Mouse (Mus musculus): ENCODE results near the gene Oit1. TPM values are rescaled to one million over a fixed set of nuclear protein-coding genes. Genes with fewer than 3 reads are reported as not detected.

Gene Oit1
- total RNA-seq (2021), result not detected

DNA sequence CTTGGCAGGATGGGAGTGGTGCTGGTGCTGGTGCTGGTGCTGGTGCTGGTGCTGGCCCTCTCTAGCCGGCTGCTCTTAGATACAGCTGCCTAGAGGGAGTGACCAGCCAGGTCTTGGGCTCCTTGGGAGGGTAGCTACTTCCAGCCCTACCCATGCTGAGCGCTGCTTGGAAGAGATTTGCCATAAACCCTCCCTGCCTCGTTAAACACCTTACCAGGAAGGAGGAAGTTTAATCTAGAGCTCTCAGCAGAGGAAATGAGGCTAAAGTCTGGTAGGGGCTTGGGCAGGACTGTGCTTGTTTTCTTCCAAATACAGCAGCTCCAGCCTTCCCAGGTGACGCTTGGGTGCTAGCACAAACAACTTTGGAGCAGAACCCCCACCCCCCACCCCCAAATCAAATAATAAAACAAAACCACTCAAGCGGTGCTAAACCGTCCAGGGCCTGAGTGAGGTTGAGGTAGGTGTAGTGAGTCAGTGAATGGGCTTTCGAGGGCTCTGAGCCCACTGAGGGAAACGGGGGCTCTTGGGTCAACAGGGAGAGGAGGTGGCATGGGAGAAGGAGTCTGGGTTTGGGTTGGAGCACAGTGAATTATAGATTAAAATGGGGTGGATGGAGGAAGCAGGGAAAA, at the start of gene Oit1:
TSS of gene Oit1 (minus strand) at position 70 of the 629 bp plus-strand sequence.
- intact Hi-C loops (cut with DNase I), result no loop called here
- DNase-seq (ENCODE audit: low spot score in 2 of 2), result no peak

DNA sequence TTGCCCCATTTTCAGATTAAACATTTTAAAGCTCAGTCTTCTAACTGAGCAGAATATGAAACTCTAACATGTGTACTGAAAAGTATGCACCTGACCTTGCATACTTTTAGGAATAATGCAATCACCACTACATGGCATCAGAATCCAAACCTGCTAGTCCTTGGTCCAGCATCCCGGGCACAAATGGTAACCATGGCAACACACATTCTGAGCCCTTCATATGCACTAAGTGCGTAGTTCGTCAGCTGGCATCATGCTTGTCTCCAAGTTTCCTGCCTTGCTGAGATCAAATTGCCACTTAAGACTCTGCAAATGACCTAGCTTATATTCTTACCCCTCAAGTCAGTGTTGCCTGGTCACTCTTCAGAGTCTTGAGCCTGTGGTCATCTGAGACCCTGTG, 44.3 kb upstream of the Oit1 start:
- intact Hi-C loops (cut with DNase I), result no loop called here
- DNase-seq (ENCODE audit: low spot score in 2 of 2), result no peak

DNA sequence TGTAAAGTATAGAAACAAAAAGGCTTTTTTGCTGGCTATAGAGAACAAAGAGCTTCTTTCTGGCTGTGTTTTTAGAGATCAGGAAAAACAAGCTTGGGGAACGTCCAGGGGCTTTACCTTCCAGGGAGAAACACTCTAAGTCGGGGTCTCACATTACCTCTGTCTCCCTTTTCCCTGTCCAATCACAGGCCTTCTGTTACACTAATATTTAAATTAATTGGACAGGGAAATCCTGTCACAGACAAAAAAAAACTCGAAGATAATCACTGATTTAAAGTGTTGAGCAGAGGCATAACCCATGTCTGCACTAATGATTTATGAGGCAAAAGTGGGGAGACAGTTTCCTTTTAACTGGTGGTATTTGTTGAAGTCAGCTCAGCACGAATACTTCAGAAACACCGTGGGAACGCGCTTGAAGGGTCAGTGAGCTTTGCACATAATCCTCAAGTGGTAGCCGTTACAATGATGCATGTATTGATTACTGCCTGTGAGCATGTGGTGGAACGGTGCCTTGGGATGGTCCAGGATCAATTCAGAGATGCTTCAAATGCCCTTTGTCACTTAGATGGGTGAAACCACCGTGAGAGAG, 42.7 kb upstream of the Oit1 start:
- no peak for DNase-seq (ENCODE audit: low spot score in 2 of 2)
- intact Hi-C loops (cut with DNase I), result no loop called here

DNA sequence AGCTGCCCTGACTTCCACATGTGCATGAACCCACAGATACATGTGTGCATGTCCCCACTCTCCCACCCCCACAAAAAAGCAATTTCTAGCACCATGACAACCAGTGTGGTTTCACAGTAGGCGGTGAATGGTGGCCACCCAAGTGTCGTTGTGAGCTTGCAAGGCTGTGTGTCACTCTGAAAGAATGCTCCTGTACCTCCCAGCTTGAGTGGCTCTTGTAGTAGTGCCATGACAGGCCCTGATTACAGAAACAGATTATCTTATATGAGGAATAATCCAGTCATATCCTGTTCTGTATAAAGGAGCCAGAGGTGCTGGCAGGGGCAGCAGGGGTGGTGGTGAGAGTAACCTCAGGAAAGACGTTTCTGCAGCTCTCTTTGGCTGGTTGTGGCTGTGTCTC, 40.1 kb upstream of the Oit1 start:
- intact Hi-C loops (cut with DNase I), result no loop called here
- no peak for DNase-seq (ENCODE audit: low spot score in 2 of 2)

DNA sequence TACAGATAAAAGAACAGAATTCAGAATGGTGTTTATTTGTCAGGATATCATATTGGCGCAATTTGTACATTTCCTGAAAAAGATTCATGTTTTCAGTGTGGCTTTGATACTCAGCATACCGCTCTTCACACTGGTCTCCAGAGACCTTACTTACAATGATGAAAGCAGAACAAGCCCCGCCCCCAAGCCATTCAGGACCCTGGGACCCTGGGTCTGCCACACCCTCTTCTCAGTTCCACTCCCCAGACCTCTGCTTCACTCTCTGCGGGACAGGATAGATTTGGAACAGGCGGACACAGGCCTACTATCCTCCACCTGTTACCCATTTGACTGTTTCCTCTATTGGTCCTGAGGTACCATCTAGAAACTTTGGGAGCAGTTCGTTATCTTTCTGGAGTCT, 27.4 kb upstream of the Oit1 start:
- no peak for DNase-seq (ENCODE audit: low spot score in 2 of 2)
- intact Hi-C loops (cut with DNase I), result no loop called here

DNA sequence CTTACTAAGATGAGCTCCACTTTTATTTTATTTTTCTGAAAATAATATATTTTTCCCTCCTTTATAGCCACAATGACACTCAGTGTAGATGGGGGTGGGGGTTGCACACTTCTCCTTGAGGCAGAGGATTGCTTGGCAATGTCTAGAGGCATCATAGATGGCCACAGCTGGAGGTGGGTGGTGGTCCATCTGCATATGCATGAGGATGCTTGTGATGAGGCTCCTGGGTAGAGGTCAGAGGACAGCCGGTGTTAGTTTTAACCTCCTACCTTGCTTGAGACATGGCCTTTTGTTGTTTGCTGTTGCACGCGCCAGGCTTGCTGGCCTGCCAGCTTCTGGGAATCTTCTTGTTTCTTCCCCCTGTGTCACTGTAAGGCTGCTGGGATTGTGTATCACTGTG, 24.8 kb upstream of the Oit1 start:
- no peak for DNase-seq (ENCODE audit: low spot score in 2 of 2)
- intact Hi-C loops (cut with DNase I), result no loop called here

DNA sequence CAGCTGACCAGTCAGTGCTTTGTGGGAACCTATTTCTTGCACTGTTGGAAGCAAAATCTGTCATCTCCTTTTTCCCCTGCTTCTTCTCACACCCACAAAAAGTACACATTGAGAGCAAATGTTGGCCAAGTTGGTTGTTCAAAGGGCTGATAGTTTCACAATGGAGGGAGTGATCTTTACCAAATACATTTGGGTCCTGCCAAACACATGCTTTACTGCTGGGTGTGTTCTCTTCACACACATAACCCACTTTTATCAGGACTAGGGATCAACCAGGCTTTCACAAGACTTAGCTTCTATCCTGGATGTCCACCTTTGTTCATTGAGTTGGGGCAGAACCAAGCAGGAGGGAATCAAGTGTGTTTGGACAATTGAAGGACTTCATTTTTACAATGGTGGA, 20.0 kb upstream of the Oit1 start:
- intact Hi-C loops (cut with DNase I), result no loop called here
- no peak for DNase-seq (ENCODE audit: low spot score in 2 of 2)

DNA sequence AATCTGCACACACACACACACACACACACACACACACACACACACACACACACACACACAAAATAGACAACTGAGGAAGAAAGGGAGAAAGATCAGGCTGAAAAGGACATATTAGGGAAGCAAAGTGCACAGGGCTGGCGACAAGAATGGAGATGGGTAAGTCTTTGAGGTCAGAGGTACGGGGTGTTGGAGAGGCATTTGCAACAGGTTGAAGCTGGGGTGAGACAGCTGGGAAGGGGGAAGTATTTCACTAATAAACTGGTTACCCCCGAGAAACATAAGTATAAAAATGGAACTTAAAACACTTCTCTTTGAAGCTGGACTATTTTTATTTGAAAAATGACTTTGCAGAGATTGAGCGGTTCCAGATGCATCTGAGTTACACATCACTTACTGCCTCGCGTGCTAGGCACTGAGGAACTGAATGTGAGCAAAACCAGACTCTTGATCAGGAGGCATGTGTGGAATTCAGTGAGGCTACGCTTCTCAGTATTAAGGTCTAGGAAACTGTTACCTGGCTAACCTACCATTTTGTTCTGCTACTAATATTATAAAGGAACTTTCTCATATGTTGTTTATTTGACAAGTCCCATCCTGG, 17.2 kb upstream of the Oit1 start:
- DNase-seq (ENCODE audit: low spot score in 2 of 2), result no peak
- intact Hi-C loops (cut with DNase I), result no loop called here

DNA sequence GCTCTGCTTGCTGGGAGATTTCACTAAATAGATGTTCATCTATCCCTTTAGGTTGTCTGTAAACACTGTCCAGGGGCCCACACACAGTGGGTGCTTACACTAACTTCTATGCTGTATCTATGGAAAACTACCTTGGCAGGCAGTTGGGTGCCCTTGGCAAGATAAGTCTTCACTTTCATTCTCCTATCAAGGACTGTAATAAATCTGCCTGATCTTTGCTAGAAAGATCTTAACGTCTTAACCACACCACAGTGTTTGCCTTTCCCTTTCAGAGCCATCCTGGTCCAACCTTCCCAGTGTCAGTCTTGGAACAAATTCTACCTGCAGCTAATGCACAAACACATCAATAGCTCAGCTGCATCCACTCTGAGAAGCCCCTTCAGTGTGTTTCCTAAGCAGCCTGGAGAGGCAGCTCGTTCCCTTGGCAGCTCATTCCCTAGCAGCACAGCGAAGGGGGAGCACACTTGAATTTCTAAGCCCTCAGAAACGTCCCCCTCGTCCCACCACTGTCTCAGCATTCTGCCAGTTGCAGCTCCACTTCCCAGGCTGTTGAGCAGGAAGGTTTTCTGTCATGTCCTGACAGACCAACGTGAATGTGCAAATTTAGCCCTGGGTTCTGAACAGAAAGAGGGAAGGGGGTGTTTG, 13.7 kb upstream of the Oit1 start:
- intact Hi-C loops (cut with DNase I), result no loop called here
- DNase-seq (ENCODE audit: low spot score in 2 of 2), result peak in 1 of 2 experiments; percentile 17

DNA sequence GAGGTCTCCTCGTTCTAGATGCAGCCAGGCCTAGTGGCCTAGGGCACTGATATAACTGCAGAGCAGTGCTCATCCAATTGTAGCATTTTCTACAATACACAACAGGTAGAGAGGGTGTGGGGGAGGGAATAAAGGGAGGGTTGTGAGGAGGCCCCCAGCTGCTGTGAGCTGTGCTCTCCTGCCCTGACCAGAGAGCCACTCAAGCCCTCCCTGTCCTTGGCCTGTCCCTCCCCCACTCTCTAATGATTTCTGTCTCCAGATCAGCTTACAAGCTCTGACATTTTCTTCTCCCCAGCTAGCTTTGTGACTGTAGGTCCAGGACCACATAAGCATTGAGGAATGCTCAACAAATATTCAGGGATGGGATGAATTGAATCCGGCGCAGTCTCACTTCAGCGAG, 9.2 kb downstream of the Oit1 start:
- intact Hi-C loops (cut with DNase I), result no loop called here
- no peak for DNase-seq (ENCODE audit: low spot score in 2 of 2)

DNA sequence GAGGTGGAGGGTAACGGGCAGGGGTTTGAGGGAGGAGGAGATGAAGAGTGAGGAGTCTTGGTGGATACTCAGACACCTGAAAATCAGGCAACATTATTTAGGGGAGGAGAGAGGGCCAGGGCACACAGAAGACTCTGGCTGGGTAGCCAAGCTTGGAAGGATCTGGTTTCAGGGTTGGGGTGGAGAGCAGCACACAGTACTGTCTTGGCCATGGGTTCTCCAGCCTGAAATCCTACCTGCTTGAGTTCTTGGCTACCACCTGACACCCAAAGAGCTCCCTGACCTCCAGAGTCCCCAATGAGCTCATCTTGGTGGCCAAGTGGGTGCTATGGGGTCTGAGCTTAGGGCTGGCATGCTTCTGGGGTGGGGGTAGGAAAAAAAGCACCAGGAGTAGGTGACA, 9.7 kb downstream of the Oit1 start:
- no peak for DNase-seq (ENCODE audit: low spot score in 2 of 2)
- intact Hi-C loops (cut with DNase I), result no loop called here

DNA sequence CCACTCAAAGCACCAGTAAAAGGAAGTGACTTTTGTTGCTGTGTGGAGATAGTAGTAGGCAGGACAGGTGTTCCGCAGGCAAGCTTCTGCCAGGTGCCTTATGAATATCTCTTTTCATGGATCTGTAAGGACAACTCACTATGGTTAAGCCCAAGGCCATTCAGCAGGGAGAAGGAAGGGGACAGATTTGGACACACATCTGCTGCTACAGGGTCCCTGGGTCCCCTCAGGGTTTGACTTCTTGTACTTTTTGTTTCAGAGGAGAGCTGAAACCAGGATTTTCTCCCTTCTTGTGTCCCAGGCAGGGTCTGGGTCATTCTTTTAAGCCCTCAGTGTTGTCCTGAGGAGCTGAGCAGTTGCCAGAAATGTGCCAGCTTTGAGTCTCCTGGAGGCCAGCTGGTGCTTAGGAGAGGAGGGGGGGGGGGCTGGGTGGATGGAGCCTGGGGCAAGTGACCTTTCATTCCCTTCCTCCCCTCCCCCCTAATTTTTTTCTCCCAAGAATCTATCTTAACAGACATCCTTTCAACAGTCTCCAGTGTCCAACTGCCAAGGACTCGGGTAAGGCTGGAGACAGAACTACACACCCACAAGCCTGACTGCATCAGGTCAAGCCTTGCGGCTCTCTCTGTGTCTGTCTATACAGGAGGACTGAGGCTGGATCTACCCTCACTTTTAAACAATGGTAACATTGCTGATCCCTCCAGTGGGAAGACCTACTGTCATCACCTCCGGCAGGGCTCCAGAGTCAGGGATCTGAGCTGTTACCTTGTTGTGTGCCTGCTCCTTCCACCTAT, 10.6 kb downstream of the Oit1 start:
- DNase-seq (ENCODE audit: low spot score in 2 of 2), result no peak
- intact Hi-C loops (cut with DNase I), result no loop called here

DNA sequence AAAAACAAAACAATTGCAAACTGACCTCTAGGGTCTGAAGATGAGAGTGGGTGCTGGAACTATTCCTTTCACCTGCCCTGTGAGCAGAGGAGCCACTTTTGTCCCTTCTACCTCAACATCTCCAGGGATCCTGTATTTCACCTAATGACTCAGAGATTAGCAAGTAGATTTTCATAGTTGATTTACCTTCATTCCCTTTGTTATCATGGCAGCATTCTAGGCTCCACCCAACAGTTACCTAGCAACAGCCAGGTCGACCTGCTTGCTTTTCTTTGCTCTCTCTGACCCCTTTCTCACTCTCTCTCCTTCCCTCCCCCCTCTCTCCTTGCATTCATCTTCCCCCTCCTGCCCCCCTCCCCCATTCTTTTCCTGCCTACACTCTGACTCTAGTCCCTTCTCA, 11.4 kb downstream of the Oit1 start:
- DNase-seq (ENCODE audit: low spot score in 2 of 2), result no peak
- intact Hi-C loops (cut with DNase I), result no loop called here

DNA sequence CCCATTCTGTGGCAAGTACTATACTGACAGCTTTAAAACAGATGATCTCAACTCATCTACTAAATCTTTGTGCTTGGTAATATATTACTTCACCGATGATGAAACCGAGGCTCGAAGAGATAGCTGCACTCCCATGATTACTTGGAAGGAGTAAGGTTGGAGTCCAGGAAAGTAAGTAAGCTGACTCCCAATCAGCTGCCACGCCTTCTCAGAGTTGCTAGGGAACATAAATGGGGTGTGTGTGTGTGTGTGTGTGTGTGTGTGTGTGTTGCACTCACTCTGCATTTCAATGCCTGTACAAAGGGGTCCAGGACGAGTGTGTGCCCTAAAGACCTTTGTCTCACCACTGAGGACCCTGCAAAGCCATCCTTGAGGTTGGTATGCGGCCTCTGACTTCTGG, 12.7 kb downstream of the Oit1 start:
- DNase-seq (ENCODE audit: low spot score in 2 of 2), result no peak
- intact Hi-C loops (cut with DNase I), result no loop called here

DNA sequence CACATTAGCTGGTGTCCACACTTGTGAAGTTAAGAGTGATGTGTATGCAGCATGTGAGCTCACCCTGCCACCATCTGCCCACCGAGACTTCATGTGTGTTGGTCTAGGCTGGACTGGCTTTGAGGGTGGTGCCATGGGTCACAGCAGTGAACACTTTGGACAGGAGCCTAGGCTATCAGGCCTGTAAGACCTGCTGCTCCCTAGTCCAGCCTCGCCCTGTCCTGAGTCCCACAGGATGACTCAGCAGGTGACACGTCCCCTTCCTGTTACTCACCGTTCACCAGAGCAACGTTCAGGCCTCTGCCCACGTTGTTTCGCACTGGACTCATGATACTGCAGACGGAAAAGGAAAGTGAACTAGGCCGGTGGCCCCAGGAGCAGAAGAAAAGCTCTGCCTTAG, 21.7 kb downstream of the Oit1 start:
- no peak for DNase-seq (ENCODE audit: low spot score in 2 of 2)
- intact Hi-C loops (cut with DNase I), result loop anchor here (5.0 to 10.0 kb wide), 2 partner anchors 105 to 238 kb away; no protein-coding TSS in a partner anchor

DNA sequence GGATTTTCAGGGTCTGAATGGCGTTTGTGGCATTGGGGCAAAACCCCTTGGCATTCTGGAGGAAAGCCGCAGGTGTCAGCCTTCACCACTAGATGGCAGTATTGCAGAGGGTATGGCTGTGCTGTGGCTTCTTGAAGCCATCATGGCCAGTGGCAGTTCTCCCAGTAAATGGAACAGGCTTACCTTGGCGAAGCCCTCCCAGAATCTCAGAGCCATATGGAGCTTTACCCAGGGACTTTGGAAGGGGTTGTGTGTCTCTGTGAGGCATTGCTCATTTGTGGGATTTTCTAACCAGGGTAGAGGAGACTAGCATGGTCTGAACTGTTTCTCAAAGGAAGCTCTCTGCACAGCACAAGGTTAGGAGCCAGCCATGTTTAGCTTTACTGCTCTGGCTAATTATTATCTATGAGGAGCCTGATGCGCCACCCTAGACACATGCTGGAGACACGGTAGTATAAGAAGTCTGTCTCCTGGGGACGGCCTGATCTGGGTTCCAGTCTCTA, 22.5 kb downstream of the Oit1 start:
- intact Hi-C loops (cut with DNase I), result loop anchor here (5.0 to 10.0 kb wide), 2 partner anchors 106 to 239 kb away; no protein-coding TSS in a partner anchor
- peak; percentile 81 to 83 for DNase-seq (ENCODE audit: low spot score in 2 of 2)

DNA sequence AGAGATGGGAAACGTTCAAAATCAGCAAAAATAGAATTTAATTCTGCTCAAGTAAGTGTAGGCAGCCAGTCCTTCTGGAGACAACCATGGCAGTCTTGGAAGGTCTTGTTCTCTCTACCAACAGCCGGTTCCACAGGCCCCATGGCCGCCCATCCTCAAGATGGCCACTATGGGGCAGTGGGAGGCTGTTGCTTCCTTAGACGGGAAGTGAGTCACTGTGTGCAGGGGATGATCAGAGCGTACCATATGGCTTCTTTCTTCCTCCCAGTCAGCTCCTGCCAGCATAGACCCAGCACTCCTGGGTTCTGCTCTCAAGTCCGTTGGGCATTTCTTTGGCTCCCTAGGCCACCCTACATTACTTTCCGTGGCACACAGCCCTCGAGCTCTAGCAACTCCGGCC, 29.6 kb downstream of the Oit1 start:
- intact Hi-C loops (cut with DNase I), result loop anchor here (1.0 to 5.0 kb wide), 3 partner anchors 49 to 257 kb away; no protein-coding TSS in a partner anchor
- DNase-seq (ENCODE audit: low spot score in 2 of 2), result peak in 1 of 2 experiments; percentile 42

DNA sequence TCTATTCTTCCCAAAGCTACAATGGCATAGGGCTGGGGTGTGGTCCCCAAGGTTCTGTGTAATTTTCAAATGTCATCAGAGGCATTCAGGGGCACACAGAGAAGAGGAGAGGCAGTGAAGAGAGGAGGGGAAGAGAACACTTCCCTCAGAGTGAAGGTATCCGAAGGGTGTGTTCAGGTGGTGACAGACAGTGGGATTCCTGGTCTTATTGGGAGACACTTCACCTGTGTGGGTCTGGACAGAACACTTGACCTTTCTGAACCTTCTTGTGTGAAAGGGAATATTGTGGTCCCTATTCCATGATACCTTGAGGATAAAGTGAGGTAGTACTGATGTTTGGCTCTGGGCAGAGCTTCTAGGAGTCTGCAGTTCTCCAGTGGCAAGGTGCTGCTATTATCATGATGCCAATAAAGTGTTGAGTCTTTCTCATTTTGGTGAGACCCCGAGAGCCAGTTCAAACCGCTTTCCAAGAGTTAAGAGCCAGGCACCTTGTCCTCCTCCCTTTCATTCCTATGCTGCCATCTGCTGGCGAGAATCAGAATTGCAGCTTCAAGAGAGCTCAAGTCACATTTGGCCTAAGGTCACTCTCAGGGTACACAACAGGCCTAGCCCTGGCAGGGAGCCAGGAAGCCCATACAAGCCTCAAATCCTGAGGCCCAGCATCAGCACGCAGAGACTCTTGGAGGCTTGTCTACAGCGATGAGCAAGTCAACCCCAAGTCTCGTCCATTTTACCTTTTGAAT, 32.1 kb downstream of the Oit1 start:
- peak; percentile 78 to 79 for DNase-seq (ENCODE audit: low spot score in 2 of 2)
- intact Hi-C loops (cut with DNase I), result loop anchor here (2.0 to 5.0 kb wide), 5 partner anchors 84 to 382 kb away; no protein-coding TSS in a partner anchor

DNA sequence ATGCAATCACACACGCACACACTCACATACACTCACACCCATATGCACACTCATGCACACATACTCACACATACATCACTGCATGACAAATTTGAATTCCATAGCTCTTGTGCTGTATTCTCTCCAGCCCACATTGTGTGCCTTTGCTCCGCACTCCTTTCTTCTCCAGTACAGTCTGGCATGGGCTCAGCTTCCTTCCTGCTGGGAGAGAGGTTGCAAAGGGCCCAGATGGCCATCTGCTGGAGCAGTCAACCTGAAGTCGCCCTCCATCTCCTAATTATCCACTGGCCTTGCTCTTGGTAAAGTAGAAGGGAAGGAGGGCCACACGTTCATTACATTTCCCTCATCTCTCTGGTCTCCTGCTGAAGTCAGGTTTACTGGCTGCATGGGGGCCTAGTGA, 33.0 kb downstream of the Oit1 start:
- intact Hi-C loops (cut with DNase I), result loop anchor here (5.0 kb wide), 2 partner anchors 163 to 253 kb away; no protein-coding TSS in a partner anchor
- DNase-seq (ENCODE audit: low spot score in 2 of 2), result no peak
